ENCODE assay signal across 8 mouse cellular contexts in genomic region chr17:35220156-35220952, GRCm38 (mm10). TPM values are rescaled to one million over a fixed set of nuclear protein-coding genes. Genes with fewer than 3 reads are reported as not detected.
A peak's percentile ranks its signal among the peaks of the same experiment; 100 is the strongest.
DNase-seq lines count a peak whose midpoint lies in the region; ATAC-seq and TF ChIP-seq lines count a peak whose summit lies in the region.

Gm16181 (plus strand) TSS chr17:35220834.

- TF ChIP-seq POLR2A in cortical plate, adult 2 months (IDR thresholded peaks at IDR 0.05; ENCODE audit: extremely low read depth, insufficient read depth, low read length) = no peak

- no peaks in the 10 kb centered on the region for H3K9me3 ChIP-seq in intestine, embryonic 15.5 days
- H3K9me3 ChIP-seq in forebrain, embryonic 10.5 days = no peaks in the 10 kb centered on the region

- H3K27ac ChIP-seq in layer of hippocampus, adult 2 months = peak within 1 kb of the TSS; percentile 47; the same call in 1 of the 2 replicates
- H3K27ac ChIP-seq in cortical plate, adult 2 months (ENCODE audit: insufficient read depth, low read length) = 0 out of 2 replicates have a peak within 1 kb of the TSS, but pooled peaks have one; percentile 26
- H3K27ac ChIP-seq in intestine, embryonic 15.5 days = peak within 1 kb of the TSS; percentile 85
- no peak within 1 kb of the TSS for H3K27ac ChIP-seq in forebrain, embryonic 10.5 days

- H3K4me3 ChIP-seq in layer of hippocampus, adult 2 months = no peak within 1 kb of the TSS
- H3K4me3 ChIP-seq in cortical plate, adult 2 months (ENCODE audit: insufficient read depth, low read length) = no peak within 1 kb of the TSS
- no peak within 1 kb of the TSS for H3K4me3 ChIP-seq in intestine, embryonic 15.5 days (replicated peaks)
- H3K4me3 ChIP-seq in forebrain, embryonic 10.5 days = no peak within 1 kb of the TSS

- peak within 1 kb of the TSS; percentile 28; the same call in 1 of the 2 replicates for H3K9ac ChIP-seq in intestine, embryonic 15.5 days

- no peaks in the 10 kb centered on the region for H3K27me3 ChIP-seq in intestine, embryonic 15.5 days (replicated peaks)
- no peaks in the 10 kb centered on the region for H3K27me3 ChIP-seq in forebrain, embryonic 10.5 days (ENCODE audit: poor library complexity, severe bottlenecking)

- 0 out of 2 replicates have a peak within 1 kb of the TSS, but pooled peaks have one; percentile 14 for H3K4me2 ChIP-seq in intestine, embryonic 15.5 days (replicated peaks)

- WGBS in intestine, embryonic 15.5 days = 57% methylated on average over 28 of the region's 28 CpGs
- 87% methylated on average over 28 of the region's 28 CpGs for WGBS in forebrain, embryonic 10.5 days

- TF ChIP-seq CTCF in layer of hippocampus, adult 2 months (conservative IDR thresholded peaks at IDR 0.05) = no peak
- no peak for TF ChIP-seq CTCF in cortical plate, adult 2 months (IDR thresholded peaks at IDR 0.05; ENCODE audit: extremely low read depth, insufficient read depth, low read length)

- peak; percentile 60 for ATAC-seq in intestine, embryonic 15.5 days

- peaks cover 8% of the 10 kb centered on the region; the same call in 1 of the 2 replicates for H3K36me3 ChIP-seq in intestine, embryonic 15.5 days
- H3K36me3 ChIP-seq in forebrain, embryonic 10.5 days (replicated peaks) = peaks cover 56% of the 10 kb centered on the region

- no peak for DNase-seq in layer of hippocampus, adult 2 months (ENCODE audit: low spot score in 2 of 2)
- no peak for DNase-seq in layer of hippocampus, postnatal 36 days
- DNase-seq in lung, postnatal 4 days = peak; percentile 62 to 85
- no peak for DNase-seq in retina, postnatal 1 day
- no peak for DNase-seq in left cerebral cortex, postnatal 25 days (ENCODE audit: low spot score in 2 of 2)
- no peak for DNase-seq in forebrain, embryonic 10.5 days (ENCODE audit: extremely low spot score, low spot score)

- H3K4me1 ChIP-seq in cortical plate, adult 2 months (ENCODE audit: control insufficient read depth, insufficient read depth, low read length) = peaks cover 5% of the 10 kb centered on the region; the same call in 1 of the 2 replicates
- peaks cover 14% of the 10 kb centered on the region for H3K4me1 ChIP-seq in intestine, embryonic 15.5 days (replicated peaks)
- H3K4me1 ChIP-seq in forebrain, embryonic 10.5 days = no peaks in the 10 kb centered on the region

- intact Hi-C loops in left cerebral cortex, postnatal 25 days (cut with DNase I) = no loop called here

RNA-seq across cellular contexts. Expression of gene Gm16181, which starts in this region (rescaled TPM):
- total RNA-seq in layer of hippocampus, adult 2 months (2021) = not detected
- not detected for total RNA-seq in layer of hippocampus, postnatal 36 days (2021)
- not detected in 2 replicates for polyA plus RNA-seq in cortical plate, adult 2 months (2012; rRNA removed)
- polyA plus RNA-seq in intestine, embryonic 15.5 days (2015; fragmentation: Nextera tagmentation; extraction: Ambion mirVana) = 0.59 and 0.81 TPM in 2 replicates
- total RNA-seq in left cerebral cortex, postnatal 25 days (2021) = not detected
- polyA plus RNA-seq in forebrain, embryonic 10.5 days (2016; fragmentation: Nextera tagmentation; extraction: Ambion mirVana) = 0.53 TPM in 1 of 2 replicates, not detected in the other

Comparison
In these comparisons a context has a peak if more than half of its experiments do, and no peak if none do; other contexts are left out.
1. Peak in ATAC-seq, H3K27ac ChIP-seq, H3K9ac ChIP-seq and H3K4me2 ChIP-seq in intestine, embryonic 15.5 days; RNA of the gene not detected or under 1 TPM.
2. DNase-seq: peak in lung, postnatal 4 days (2 of 2); none in layer of hippocampus, adult 2 months (0 of 2), layer of hippocampus, postnatal 36 days (0 of 2), retina, postnatal 1 day (single experiment), left cerebral cortex, postnatal 25 days (0 of 2) and forebrain, embryonic 10.5 days (single experiment).